Mouse (Mus musculus): Measurements from ENCODE around the gene Nell2. TPM values are rescaled to one million over a fixed set of nuclear protein-coding genes. Genes with fewer than 3 reads are reported as not detected.

The Nell2 gene
- polyA plus RNA-seq, 1 experiment from 2014 or later: 1.1 TPM

DNA sequence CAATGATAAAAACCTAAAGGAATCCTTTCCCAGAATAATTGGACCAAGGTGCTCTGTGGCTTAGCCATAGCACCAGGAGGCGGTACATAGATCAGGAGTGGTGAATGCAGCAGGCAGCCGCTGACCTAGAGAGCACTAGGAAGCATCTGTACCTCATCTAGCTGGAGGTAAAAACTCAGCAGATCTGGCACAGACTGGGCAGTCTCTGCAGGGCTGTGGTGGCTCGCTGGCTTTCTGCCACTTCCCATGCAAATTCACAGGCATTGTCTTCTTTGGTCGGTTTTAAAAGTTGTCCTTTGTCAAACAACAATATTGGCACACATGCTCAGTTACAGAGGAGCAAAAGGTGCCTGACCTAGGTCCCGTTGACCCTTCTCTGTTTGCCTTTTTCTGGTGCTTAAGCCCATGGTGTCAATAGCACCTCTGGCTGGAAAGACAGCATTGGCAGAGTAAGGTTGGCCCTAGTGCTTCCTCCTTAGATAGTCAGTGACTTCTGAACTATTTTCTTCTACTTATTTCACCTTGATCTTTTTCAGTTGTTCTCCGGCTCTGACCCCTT lies 479.1 kb downstream of the Nell2 start:
- Histone ChIP-seq H3K4me1 (no peaks in the 10 kb centered on the region), H3K36me3 (no peaks in the 10 kb centered on the region), H3K27ac (no peak overlapping the region), H3K4me2 (no peak overlapping the region), H3K27me3 (replicated peaks) (no peaks in the 10 kb centered on the region), H3K4me3 (no peak overlapping the region), H3K9ac (no peak overlapping the region), H3K9me3 (replicated peaks) (0 out of 2 replicates have a peak, but pooled peaks cover 3% of the 10 kb centered on the region)
- ATAC-seq: no peak
- 65% methylated on average over 6 of the region's 6 CpGs for WGBS (ENCODE audit: insufficient replicate concordance)

DNA sequence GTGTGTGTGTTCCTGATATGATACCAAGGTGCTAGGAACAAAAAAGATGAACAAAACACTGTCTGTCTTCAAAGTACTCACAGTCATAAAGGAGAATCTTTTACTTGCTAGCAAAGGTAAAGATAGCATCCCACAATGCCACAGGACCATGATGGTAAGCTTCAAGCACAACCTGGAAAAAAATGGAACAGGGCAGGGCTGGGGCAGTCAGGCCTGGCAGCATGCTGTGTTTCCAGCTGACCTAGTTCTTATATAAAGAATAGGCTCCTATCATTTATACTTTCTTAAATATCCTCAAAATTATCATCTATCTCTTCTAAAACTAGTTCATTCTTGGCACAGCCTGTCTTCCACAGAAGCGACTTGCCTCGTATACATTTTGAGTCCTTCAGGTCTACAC lies 480.9 kb downstream of the Nell2 start:
- Histone ChIP-seq H3K4me3 (no peak overlapping the region), H3K9me3 (replicated peaks) (0 out of 2 replicates have a peak, but pooled peaks cover 3% of the 10 kb centered on the region), H3K4me2 (no peak overlapping the region), H3K27ac (no peak overlapping the region), H3K9ac (no peak overlapping the region), H3K27me3 (replicated peaks) (no peaks in the 10 kb centered on the region), H3K36me3 (no peaks in the 10 kb centered on the region), H3K4me1 (no peaks in the 10 kb centered on the region)
- WGBS (ENCODE audit: insufficient replicate concordance): 69% methylated on average over 2 of the region's 2 CpGs
- ATAC-seq: no peak

DNA sequence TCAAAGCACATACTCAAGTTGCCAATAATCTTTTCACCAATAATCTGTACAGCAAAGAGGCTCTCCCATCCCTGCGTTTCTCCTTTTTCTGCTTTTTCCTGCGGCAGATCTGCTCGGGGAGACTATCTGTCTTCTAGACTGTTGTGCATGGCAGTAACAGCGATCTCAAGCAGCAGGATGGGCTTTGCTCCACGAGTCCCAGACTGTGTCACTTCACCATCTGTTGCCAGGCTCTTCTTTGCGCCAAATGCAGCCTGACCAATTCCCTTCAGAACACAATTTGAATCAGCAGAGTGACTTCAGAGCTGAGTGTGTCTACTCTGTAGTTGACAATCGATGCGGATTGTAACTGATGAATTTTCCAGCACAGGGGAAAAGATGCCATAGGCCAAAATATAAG lies 484.3 kb downstream of the Nell2 start:
- ATAC-seq: no peak
- Histone ChIP-seq H3K4me1 (no peaks in the 10 kb centered on the region), H3K27me3 (replicated peaks) (no peaks in the 10 kb centered on the region), H3K9me3 (replicated peaks) (0 out of 2 replicates have a peak, but pooled peaks cover 3% of the 10 kb centered on the region), H3K9ac (no peak overlapping the region), H3K4me2 (no peak overlapping the region), H3K27ac (no peak overlapping the region), H3K4me3 (no peak overlapping the region), H3K36me3 (no peaks in the 10 kb centered on the region)
- WGBS (ENCODE audit: insufficient replicate concordance): 62% methylated on average over 8 of the region's 8 CpGs

DNA sequence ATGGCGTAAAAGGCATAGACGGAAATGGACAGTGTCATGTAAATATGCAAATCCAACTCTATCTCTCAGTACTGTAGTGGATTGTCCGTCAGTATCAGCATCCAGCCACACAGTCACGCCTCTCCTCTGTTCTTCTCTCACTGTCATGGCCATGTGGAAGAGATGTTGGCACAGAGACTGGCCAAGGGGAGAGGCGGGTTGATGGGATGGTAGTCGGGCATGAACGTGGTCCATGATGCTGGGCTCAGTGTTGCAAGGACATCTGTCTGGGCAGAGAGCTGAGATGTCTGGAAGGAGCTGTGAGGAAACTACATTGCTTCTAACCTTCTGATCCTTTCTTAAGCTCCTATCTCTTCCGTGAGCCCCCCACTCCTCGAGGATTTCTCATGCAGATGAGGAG lies 485.9 kb downstream of the Nell2 start:
- no peaks in the 10 kb centered on the region for H3K36me3 ChIP-seq
- 63% methylated on average over 9 of the region's 9 CpGs for WGBS (ENCODE audit: insufficient replicate concordance)
- no peak overlapping the region for H3K4me3 ChIP-seq
- ATAC-seq: no peak
- no peak overlapping the region for H3K4me2 ChIP-seq
- no peak overlapping the region for H3K9ac ChIP-seq
- H3K9me3 ChIP-seq (replicated peaks): no peaks in the 10 kb centered on the region
- H3K27me3 ChIP-seq (replicated peaks): no peaks in the 10 kb centered on the region
- no peak overlapping the region for H3K27ac ChIP-seq
- no peaks in the 10 kb centered on the region for H3K4me1 ChIP-seq

DNA sequence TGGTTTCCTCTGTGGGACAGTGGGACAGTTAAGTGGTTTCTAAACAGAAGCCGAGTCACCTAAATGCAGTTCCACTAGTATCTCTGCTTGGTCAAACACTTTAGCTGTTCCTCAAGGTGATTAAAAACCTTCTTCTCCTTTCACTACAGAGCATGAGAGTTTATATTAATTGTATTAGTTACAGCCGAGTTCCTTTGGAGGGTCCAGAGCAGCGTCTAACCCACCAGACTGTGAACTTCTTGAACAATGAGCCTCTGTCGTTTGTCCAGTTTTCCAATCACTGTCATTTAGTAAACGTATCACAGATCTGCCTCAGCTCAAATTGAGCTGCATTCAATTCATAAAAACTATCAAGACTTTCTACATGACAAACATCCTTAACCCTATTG lies 498.9 kb downstream of the Nell2 start:
- no peak for ATAC-seq
- Histone ChIP-seq H3K27me3 (replicated peaks) (no peaks in the 10 kb centered on the region), H3K4me2 (no peak overlapping the region), H3K27ac (no peak overlapping the region), H3K9ac (no peak overlapping the region), H3K4me3 (no peak overlapping the region), H3K36me3 (no peaks in the 10 kb centered on the region), H3K4me1 (no peaks in the 10 kb centered on the region), H3K9me3 (replicated peaks) (no peaks in the 10 kb centered on the region)
- WGBS (ENCODE audit: insufficient replicate concordance): 58% methylated on average over 5 of the region's 5 CpGs

DNA sequence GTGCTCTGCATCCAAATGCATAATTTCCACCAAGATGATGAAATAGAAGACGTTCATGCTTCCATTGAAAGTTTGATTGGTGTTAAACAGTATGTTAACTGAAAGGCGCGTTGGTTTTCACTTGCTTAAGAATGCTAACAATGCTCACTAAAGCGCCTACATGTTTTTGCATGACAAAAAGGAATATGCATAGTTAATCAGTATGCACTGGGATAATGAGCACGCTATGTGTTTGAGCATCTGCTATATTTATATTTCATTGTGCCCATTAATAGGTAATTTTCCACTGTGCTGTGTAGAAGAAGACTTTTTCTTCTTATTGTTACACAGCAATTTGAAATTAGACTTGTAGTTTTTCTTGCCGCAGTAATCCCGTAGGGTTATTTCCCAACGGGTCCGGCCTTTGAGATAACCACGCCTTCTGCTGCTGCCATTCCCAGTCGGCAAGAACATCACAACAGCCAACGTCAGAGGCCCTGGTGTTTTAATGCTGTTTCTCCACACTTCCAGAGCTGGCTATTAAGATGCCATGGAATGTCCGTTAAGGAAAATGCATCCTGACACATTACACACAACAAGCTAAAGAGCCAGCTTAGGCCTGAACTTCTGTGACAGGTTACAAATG lies 499.4 kb downstream of the Nell2 start:
- H3K36me3 ChIP-seq: no peaks in the 10 kb centered on the region
- no peak overlapping the region for H3K9ac ChIP-seq
- no peak overlapping the region for H3K4me2 ChIP-seq
- H3K4me1 ChIP-seq: no peaks in the 10 kb centered on the region
- no peak overlapping the region for H3K27ac ChIP-seq
- H3K27me3 ChIP-seq (replicated peaks): no peaks in the 10 kb centered on the region
- ATAC-seq: no peak
- no peaks in the 10 kb centered on the region for H3K9me3 ChIP-seq (replicated peaks)
- H3K4me3 ChIP-seq: no peak overlapping the region
- WGBS (ENCODE audit: insufficient replicate concordance): 74% methylated on average over 13 of the region's 13 CpGs

Other genes starting within 250 kb of the Nell2 start
- gene Dbx2, start 127.4 kb upstream of the Nell2 start, polyA plus RNA-seq (2016; fragmentation: Nextera tagmentation; extraction: Ambion mirVana): not detected in 2 replicates

All from liver, embryonic 12.5 days (tissue).